Mouse (Mus musculus): Measurements from ENCODE around the gene Gcc1.

DNA sequence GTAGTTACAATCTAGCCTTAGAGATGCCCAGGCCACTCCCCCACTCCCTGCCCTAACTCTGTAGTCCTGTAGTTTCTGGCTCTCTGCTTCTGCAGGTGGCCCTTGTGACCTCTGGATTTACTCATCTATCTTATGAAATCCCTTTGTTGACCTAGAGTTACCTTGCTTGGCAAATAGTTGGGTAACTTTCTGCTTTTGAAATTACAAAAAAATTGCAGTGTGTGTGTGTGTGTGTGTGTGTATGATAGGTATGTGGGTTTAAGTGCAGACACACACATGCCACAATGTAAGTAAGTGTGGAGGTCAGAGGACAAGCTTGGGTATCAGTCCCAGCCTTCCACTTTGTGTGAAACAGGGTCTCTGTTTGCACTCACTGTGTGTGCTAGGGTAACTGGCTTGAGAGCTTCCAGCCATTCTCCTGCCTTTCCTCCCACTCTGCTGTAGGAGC, 31.1 kb upstream of the Gcc1 start:
- TF ChIP-seq MEF2A (IDR thresholded peaks at IDR 0.05; ENCODE audit: extremely low read depth, insufficient replicate concordance, low read depth, low read length, poor library complexity, severe bottlenecking), result no peak
- no peak for TF ChIP-seq CHD2 (IDR thresholded peaks at IDR 0.05; ENCODE audit: low read length)

Measured in MEL (cell line).